Mouse (Mus musculus): ENCODE measurements around the gene B830017H08Rik. TPM values are rescaled to one million over a fixed set of nuclear protein-coding genes. Genes with fewer than 3 reads are reported as not detected.
A peak's percentile ranks its signal among the peaks of the same experiment; 100 is the strongest.

Gene B830017H08Rik
- polyA plus RNA-seq, 1 experiment from 2014 or later, result 2.4 TPM

DNA sequence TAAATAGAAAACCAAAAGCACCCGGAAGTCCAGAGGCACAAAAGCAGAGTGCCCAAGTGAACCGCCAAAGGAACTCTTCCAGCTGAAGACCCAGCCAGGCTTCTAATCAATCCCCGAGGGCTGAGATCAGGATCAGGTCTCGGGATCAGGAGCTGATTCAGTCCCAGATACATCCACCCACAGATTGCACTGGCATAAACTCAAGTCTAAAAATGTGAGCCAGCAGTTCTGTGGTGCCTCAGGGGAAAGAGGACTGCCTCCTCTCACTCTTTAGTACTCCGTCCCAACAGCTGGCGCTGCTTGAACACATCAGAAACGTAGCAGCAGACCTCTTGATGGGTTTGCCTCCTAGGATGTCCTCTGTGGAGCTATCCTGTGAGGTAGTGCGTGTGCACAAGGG, 16.4 kb upstream of the B830017H08Rik start:
- 79% methylated on average over 8 of the region's 8 CpGs for WGBS
- H3K27ac ChIP-seq (replicated peaks; ENCODE audit: low read depth, low read length), result no peak overlapping the region
- peak overlapping the region; percentile 68 for H3K9ac ChIP-seq (replicated peaks; ENCODE audit: low read length)
- H3K4me1 ChIP-seq (ENCODE audit: control insufficient read depth, insufficient read depth, low read length), result peaks cover 9% of the 10 kb centered on the region; the same call in 1 of the 2 replicates
- no peaks in the 10 kb centered on the region for H3K9me3 ChIP-seq (ENCODE audit: control insufficient read depth, low read length)
- H3K4me2 ChIP-seq (ENCODE audit: low read length), result peak overlapping the region; percentile 82; the same call in 1 of the 2 replicates
- ATAC-seq (ENCODE audit: low FRiP score, low TSS enrichment) (no peak), DNase-seq (no peak)
- H3K27me3 ChIP-seq (ENCODE audit: control insufficient read depth, insufficient read depth, low read length), result peaks cover 3% of the 10 kb centered on the region; the same call in 1 of the 2 replicates
- H3K36me3 ChIP-seq (ENCODE audit: control insufficient read depth, insufficient read depth, low read length), result no peaks in the 10 kb centered on the region
- no peak overlapping the region for H3K4me3 ChIP-seq (replicated peaks; ENCODE audit: low read depth, low read length)

- H3K4me3 ChIP-seq (replicated peaks; ENCODE audit: low read depth, low read length), result no peak overlapping the region
- H3K36me3 ChIP-seq (ENCODE audit: control insufficient read depth, insufficient read depth, low read length), result no peaks in the 10 kb centered on the region
- H3K27ac ChIP-seq (replicated peaks; ENCODE audit: low read depth, low read length), result no peak overlapping the region
- H3K9me3 ChIP-seq (ENCODE audit: control insufficient read depth, low read length), result no peaks in the 10 kb centered on the region
- H3K4me1 ChIP-seq (ENCODE audit: control insufficient read depth, insufficient read depth, low read length), result no peaks in the 10 kb centered on the region
- peaks cover 3% of the 10 kb centered on the region; the same call in 1 of the 2 replicates for H3K27me3 ChIP-seq (ENCODE audit: control insufficient read depth, insufficient read depth, low read length)
- WGBS, result 74% methylated on average over 2 of the region's 2 CpGs
- no peak overlapping the region for H3K9ac ChIP-seq (replicated peaks; ENCODE audit: low read length)
- DNase-seq (no peak), ATAC-seq (ENCODE audit: low FRiP score, low TSS enrichment) (no peak)
- H3K4me2 ChIP-seq (ENCODE audit: low read length), result no peak overlapping the region
These were observed 6.4 kb upstream of the B830017H08Rik start for GRCm38 (mm10) chr16:17826500-17826899.

DNA sequence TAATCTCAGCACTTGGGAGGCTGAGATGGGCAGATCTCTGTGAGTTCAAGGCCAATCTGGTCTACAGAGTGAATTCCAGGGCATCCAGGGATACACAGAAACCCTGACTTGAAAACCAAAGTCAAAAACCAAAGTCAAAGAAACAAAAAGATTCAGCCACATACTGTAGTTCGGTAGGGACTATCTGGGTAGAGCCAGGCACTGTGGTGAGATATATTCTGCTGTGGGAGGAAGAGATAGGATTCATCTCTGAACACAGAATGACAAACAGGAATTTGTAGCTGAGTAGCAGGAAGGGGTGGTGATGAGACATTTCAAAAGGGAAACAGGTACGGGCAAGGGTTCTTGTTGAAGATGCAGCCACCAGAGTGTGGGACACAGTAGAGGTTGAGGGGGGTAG, 4.7 kb upstream of the B830017H08Rik start:
- peaks cover 5% of the 10 kb centered on the region; the same call in 1 of the 2 replicates for H3K4me1 ChIP-seq (ENCODE audit: control insufficient read depth, insufficient read depth, low read length)
- no peak overlapping the region for H3K4me3 ChIP-seq (replicated peaks; ENCODE audit: low read depth, low read length)
- H3K27me3 ChIP-seq (ENCODE audit: control insufficient read depth, insufficient read depth, low read length), result peaks cover 19% of the 10 kb centered on the region
- H3K4me2 ChIP-seq (ENCODE audit: low read length), result no peak overlapping the region
- ATAC-seq (ENCODE audit: low FRiP score, low TSS enrichment), result no peak
- WGBS, result 86% methylated on average over 2 of the region's 2 CpGs
- no peak for DNase-seq
- H3K27ac ChIP-seq (replicated peaks; ENCODE audit: low read depth, low read length), result no peak overlapping the region
- no peaks in the 10 kb centered on the region for H3K9me3 ChIP-seq (ENCODE audit: control insufficient read depth, low read length)
- H3K36me3 ChIP-seq (ENCODE audit: control insufficient read depth, insufficient read depth, low read length), result no peaks in the 10 kb centered on the region
- H3K9ac ChIP-seq (replicated peaks; ENCODE audit: low read length), result no peak overlapping the region

GRCm38 (mm10) chr16:17828867-17829266, 4.1 kb upstream of the B830017H08Rik start:
- 75% methylated on average over 3 of the region's 3 CpGs for WGBS
- no peak for DNase-seq

DNA sequence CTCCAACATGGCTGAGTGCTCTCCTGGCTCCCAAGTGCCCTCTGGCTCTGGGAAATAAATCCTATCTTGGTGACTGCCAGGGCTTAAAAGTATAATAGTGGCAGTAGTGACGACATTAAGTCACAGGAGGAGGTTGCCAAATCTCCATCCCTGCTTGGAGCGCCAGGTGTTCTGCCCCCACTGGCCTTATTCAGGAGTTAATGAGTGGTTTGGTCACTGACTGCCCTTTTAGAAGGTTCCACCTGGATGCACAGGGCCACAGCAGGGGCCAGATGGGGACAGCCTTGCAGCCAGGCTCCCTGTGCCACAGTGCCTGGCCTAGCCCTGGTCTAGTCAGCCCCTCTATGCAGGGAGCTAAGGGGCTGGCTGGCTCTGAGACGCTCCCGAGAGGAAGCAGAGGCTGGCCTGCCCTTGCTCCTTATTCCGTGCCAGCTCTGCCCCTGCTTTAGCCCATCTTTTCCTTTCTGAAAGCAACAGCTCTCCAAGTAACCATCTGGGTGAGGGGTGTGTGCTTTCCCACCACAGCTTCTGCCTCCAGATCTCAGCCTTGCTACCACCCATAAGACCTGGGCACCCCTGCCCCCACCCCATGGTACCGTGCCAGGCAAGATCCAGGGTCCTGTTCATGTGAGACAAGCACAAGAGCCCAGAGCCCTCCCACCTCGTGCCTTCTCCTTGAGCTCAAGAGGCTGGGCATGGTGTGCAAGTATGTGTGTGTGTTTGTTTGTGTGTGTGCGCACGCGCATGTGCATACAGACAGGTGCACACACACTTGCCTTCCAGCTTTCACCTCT, 2.3 kb upstream of the B830017H08Rik start:
- Histone ChIP-seq H3K9me3 (ENCODE audit: control insufficient read depth, low read length) (no peaks in the 10 kb centered on the region), H3K36me3 (ENCODE audit: control insufficient read depth, insufficient read depth, low read length) (no peaks in the 10 kb centered on the region), H3K4me3 (replicated peaks; ENCODE audit: low read depth, low read length) (no peak overlapping the region), H3K4me2 (ENCODE audit: low read length) (no peak overlapping the region), H3K27ac (replicated peaks; ENCODE audit: low read depth, low read length) (no peak overlapping the region), H3K27me3 (ENCODE audit: control insufficient read depth, insufficient read depth, low read length) (peaks cover 36% of the 10 kb centered on the region), H3K4me1 (ENCODE audit: control insufficient read depth, insufficient read depth, low read length) (peaks cover 13% of the 10 kb centered on the region), H3K9ac (replicated peaks; ENCODE audit: low read length) (no peak overlapping the region)
- no peak for DNase-seq
- WGBS, result 54% methylated on average over 10 of the region's 10 CpGs
- ATAC-seq (ENCODE audit: low FRiP score, low TSS enrichment), result no peak

More at GRCm38 (mm10) chr16:17828867-17829266, 4.1 kb upstream of the B830017H08Rik start:
- Histone ChIP-seq H3K27me3 (ENCODE audit: control insufficient read depth, insufficient read depth, low read length) (peaks cover 22% of the 10 kb centered on the region), H3K4me2 (ENCODE audit: low read length) (no peak overlapping the region), H3K36me3 (ENCODE audit: control insufficient read depth, insufficient read depth, low read length) (no peaks in the 10 kb centered on the region), H3K4me1 (ENCODE audit: control insufficient read depth, insufficient read depth, low read length) (peaks cover 6% of the 10 kb centered on the region; the same call in 1 of the 2 replicates), H3K27ac (replicated peaks; ENCODE audit: low read depth, low read length) (no peak overlapping the region), H3K9ac (replicated peaks; ENCODE audit: low read length) (no peak overlapping the region), H3K9me3 (ENCODE audit: control insufficient read depth, low read length) (no peaks in the 10 kb centered on the region), H3K4me3 (replicated peaks; ENCODE audit: low read depth, low read length) (no peak overlapping the region)
- ATAC-seq (ENCODE audit: low FRiP score, low TSS enrichment), result no peak

- peak; percentile 46 for DNase-seq
- H3K4me3 ChIP-seq (replicated peaks; ENCODE audit: low read depth, low read length), result no peak overlapping the region
- WGBS, result 11% methylated on average over 11 of the region's 11 CpGs
- H3K36me3 ChIP-seq (ENCODE audit: control insufficient read depth, insufficient read depth, low read length), result no peaks in the 10 kb centered on the region
- H3K27ac ChIP-seq (replicated peaks; ENCODE audit: low read depth, low read length), result no peak overlapping the region
- H3K9ac ChIP-seq (replicated peaks; ENCODE audit: low read length), result no peak overlapping the region
- H3K27me3 ChIP-seq (ENCODE audit: control insufficient read depth, insufficient read depth, low read length), result peaks cover 42% of the 10 kb centered on the region
- H3K4me1 ChIP-seq (ENCODE audit: control insufficient read depth, insufficient read depth, low read length), result peaks cover 13% of the 10 kb centered on the region
- no peak for ATAC-seq (ENCODE audit: low FRiP score, low TSS enrichment)
- no peak overlapping the region for H3K4me2 ChIP-seq (ENCODE audit: low read length)
- H3K9me3 ChIP-seq (ENCODE audit: control insufficient read depth, low read length), result no peaks in the 10 kb centered on the region
These were observed 1.1 kb upstream of the B830017H08Rik start for GRCm38 (mm10) chr16:17831781-17832180.

- H3K36me3 ChIP-seq (ENCODE audit: control insufficient read depth, insufficient read depth, low read length), result no peaks in the 10 kb centered on the region
- DNase-seq (peak; percentile 75), ATAC-seq (ENCODE audit: low FRiP score, low TSS enrichment) (peak; percentile 69)
- no peaks in the 10 kb centered on the region for H3K9me3 ChIP-seq (ENCODE audit: control insufficient read depth, low read length)
- peaks cover 42% of the 10 kb centered on the region for H3K27me3 ChIP-seq (ENCODE audit: control insufficient read depth, insufficient read depth, low read length)
- peak overlapping the region; percentile 55 for H3K4me3 ChIP-seq (replicated peaks; ENCODE audit: low read depth, low read length)
- WGBS, result 2% methylated on average over 34 of the region's 37 CpGs
- peaks cover 13% of the 10 kb centered on the region for H3K4me1 ChIP-seq (ENCODE audit: control insufficient read depth, insufficient read depth, low read length)
- peak overlapping the region; percentile 77 for H3K9ac ChIP-seq (replicated peaks; ENCODE audit: low read length)
- H3K27ac ChIP-seq (replicated peaks; ENCODE audit: low read depth, low read length), result peak overlapping the region; percentile 90
- peak overlapping the region; percentile 87 for H3K4me2 ChIP-seq (ENCODE audit: low read length)
These were observed 380 bp downstream of the B830017H08Rik start for GRCm38 (mm10) chr16:17833321-17833680.

- Histone ChIP-seq H3K27me3 (ENCODE audit: control insufficient read depth, insufficient read depth, low read length) (peaks cover 42% of the 10 kb centered on the region), H3K4me1 (ENCODE audit: control insufficient read depth, insufficient read depth, low read length) (peaks cover 13% of the 10 kb centered on the region), H3K4me2 (ENCODE audit: low read length) (peak overlapping the region; percentile 87), H3K9me3 (ENCODE audit: control insufficient read depth, low read length) (no peaks in the 10 kb centered on the region), H3K9ac (replicated peaks; ENCODE audit: low read length) (peak overlapping the region; percentile 77), H3K4me3 (replicated peaks; ENCODE audit: low read depth, low read length) (peak overlapping the region; percentile 55), H3K36me3 (ENCODE audit: control insufficient read depth, insufficient read depth, low read length) (0 out of 2 replicates have a peak, but pooled peaks cover 2% of the 10 kb centered on the region), H3K27ac (replicated peaks; ENCODE audit: low read depth, low read length) (peak overlapping the region; percentile 90)
- ATAC-seq (ENCODE audit: low FRiP score, low TSS enrichment) (peak; percentile 64), DNase-seq (peak; percentile 83)
- under 1% methylated on average over 101 of the region's 103 CpGs for whole genome bisulfite sequencing
These were observed 919 bp downstream of the B830017H08Rik start for GRCm38 (mm10) chr16:17833681-17834399.
